Mouse (Mus musculus) myocyte (in vitro differentiated cells): ENCODE data around the gene Cdc42ep3. TPM values are rescaled to one million over a fixed set of nuclear protein-coding genes. Genes with fewer than 3 reads are reported as not detected.

Source experiments
- H3K27me3 ChIP-seq: one replicate; pipeline ENCODE4 v1.6.1; 2011; ENCODE audit not compliant: control insufficient read depth, insufficient read depth, insufficient read length
- H3K36me3 ChIP-seq: one replicate; pipeline ENCODE4 v1.6.1; 2011; ENCODE audit not compliant: control insufficient read depth, insufficient read depth
- H3K4me2 ChIP-seq: one replicate; pipeline ENCODE4 v1.6.1; 2011; ENCODE audit warnings: low read depth, control low read depth
- H3K4me3 ChIP-seq: one replicate; pipeline ENCODE4 v1.5.1; 2011; ENCODE audit warnings: mild to moderate bottlenecking, control low read depth, moderate library complexity
- H3K79me2 ChIP-seq: one replicate; pipeline ENCODE4 v1.6.1; 2011; ENCODE audit not compliant: control insufficient read depth, insufficient read depth
- H3ac ChIP-seq: one replicate; pipeline ENCODE4 v1.6.1; 2011; ENCODE audit not compliant: control insufficient read depth, insufficient read length
- CEBPB ChIP-seq: IDR thresholded peaks from 2 replicates; pipeline ENCODE4 v1.6.1; 2011; ENCODE audit warnings: mild to moderate bottlenecking, moderate library complexity; ENCODE audit not compliant: poor library complexity, insufficient read depth, severe bottlenecking
- E2F4 ChIP-seq: IDR thresholded peaks from one replicate; pipeline ENCODE4 v1.6.1; 2011; ENCODE audit warnings: mild to moderate bottlenecking, control low read depth, moderate library complexity; ENCODE audit not compliant: insufficient read depth
- MAX ChIP-seq: IDR thresholded peaks from one replicate; pipeline ENCODE4 v1.6.1; 2011; ENCODE audit warnings: low read depth, mild to moderate bottlenecking, control low read depth
- MYOD1 ChIP-seq, 3 experiments: IDR thresholded peaks; one replicate each; pipeline ENCODE4 v1.6.1; 2011; ENCODE audit warnings: control low read depth in 2 of 3, low read depth in 2 of 3, mild to moderate bottlenecking in 2 of 3, moderate library complexity in 1 of 3; ENCODE audit not compliant: insufficient read length in 2 of 3, control insufficient read depth in 1 of 3
- MYOG ChIP-seq, 3 experiments: IDR thresholded peaks; one replicate each; pipeline ENCODE4 v1.6.1; 2011; ENCODE audit warnings: control low read depth in 2 of 3, low read depth in 2 of 3, mild to moderate bottlenecking in 2 of 3; ENCODE audit not compliant: insufficient read length in 2 of 3, control insufficient read depth in 1 of 3, insufficient read depth in 1 of 3
- POLR2A ChIP-seq: IDR thresholded peaks from one replicate; pipeline ENCODE4 v1.6.1; 2011; ENCODE audit warnings: low read depth, mild to moderate bottlenecking, control low read depth, moderate library complexity; ENCODE audit not compliant: insufficient read length
- POLR2AphosphoS2 ChIP-seq: IDR thresholded peaks from one replicate; pipeline ENCODE4 v1.6.1; 2011; ENCODE audit warnings: low read depth, control low read depth; ENCODE audit not compliant: insufficient read length
- REST ChIP-seq: IDR thresholded peaks from one replicate; pipeline ENCODE4 v1.6.1; 2011; ENCODE audit warnings: mild to moderate bottlenecking, control low read depth, moderate library complexity; ENCODE audit not compliant: insufficient read depth, insufficient read length
- SRF ChIP-seq: IDR thresholded peaks from one replicate; pipeline ENCODE4 v1.6.1; 2011; ENCODE audit warnings: low read depth; ENCODE audit not compliant: control insufficient read depth, insufficient read length
- TCF12 ChIP-seq: IDR thresholded peaks from one replicate; pipeline ENCODE4 v1.6.1; 2011; ENCODE audit warnings: mild to moderate bottlenecking, control low read depth; ENCODE audit not compliant: poor library complexity, insufficient read depth, severe bottlenecking
- TCF3 ChIP-seq: IDR thresholded peaks from one replicate; pipeline ENCODE4 v1.6.1; 2011; ENCODE audit warnings: low read depth, control low read depth; ENCODE audit not compliant: insufficient read length
- USF1 ChIP-seq: IDR thresholded peaks from one replicate; pipeline ENCODE4 v1.6.1; 2011; ENCODE audit warnings: low read depth, mild to moderate bottlenecking, control low read depth, moderate library complexity
- polyA plus RNA-seq: library from polyadenylated mRNA; unstranded; fragments of >200 nt; fragmentation: generic; extraction: Trizol; gene quantifications from one replicate; pipeline ENCODE4 v1.2.1, GENCODE M21; 2012; ENCODE audit warnings: missing spikeins

Cdc42ep3 gene
- polyA plus RNA-seq, 1 experiment: 42.8 TPM

- no peaks in the 10 kb centered on the region for H3K27me3 ChIP-seq
- H3ac ChIP-seq: no peak overlapping the region
- H3K36me3 ChIP-seq: peaks cover 15% of the 10 kb centered on the region
- no peak overlapping the region for H3K4me2 ChIP-seq
- no peak overlapping the region for H3K4me3 ChIP-seq
- peaks cover 90% of the 10 kb centered on the region for H3K79me2 ChIP-seq
- no peak for TF ChIP-seq MYOG (IDR thresholded peaks at IDR 0.05; ENCODE audit: control insufficient read depth in 1 of 3, insufficient read depth in 1 of 3, insufficient read length in 2 of 3, low read depth in 2 of 3)
- no peak for TF ChIP-seq MYOD1 (IDR thresholded peaks at IDR 0.05; ENCODE audit: control insufficient read depth in 1 of 3, insufficient read length in 2 of 3, low read depth in 2 of 3)
- no peak for TF ChIP-seq POLR2A
- no peak for TF ChIP-seq POLR2AphosphoS2
- no peak for TF ChIP-seq CEBPB
- no peak for TF ChIP-seq TCF3
- no peak for TF ChIP-seq REST
- TF ChIP-seq SRF: no peak
- TF ChIP-seq USF1: no peak
- no peak for TF ChIP-seq MAX
- TF ChIP-seq TCF12: no peak
- TF ChIP-seq E2F4: no peak
Observed at GRCm38 (mm10) chr17:79342639-79343333, 12.1 kb downstream of the Cdc42ep3 start.

DNA sequence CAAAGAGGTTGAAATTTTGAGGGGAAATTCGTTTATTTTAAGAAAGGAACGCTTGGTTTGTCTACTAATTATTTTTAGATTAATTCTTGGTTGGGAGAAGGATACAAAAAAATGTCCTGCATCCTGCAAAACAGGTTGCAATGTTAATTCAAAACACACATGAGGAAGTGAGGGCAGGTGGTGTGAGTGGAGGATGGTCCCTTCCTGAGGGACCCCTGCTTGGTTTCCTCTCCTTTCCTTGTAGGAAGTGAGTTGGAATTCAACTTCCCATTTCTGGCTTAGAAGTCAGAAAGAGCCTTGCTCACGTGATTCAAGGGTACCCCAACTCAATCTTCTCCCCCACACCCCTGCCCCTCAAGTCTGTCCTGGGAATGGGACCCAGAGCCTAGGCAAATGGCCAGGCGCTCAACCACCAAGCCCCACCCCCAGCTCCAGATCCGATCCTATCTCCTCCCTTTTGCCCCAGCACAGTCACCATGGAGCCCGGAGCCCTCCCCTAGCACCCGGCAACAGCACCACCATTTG, 12.9 kb downstream of the Cdc42ep3 start:
- TF ChIP-seq USF1 (no peak), TCF12 (no peak), CEBPB (no peak), TCF3 (no peak), E2F4 (no peak), REST (no peak), SRF (no peak), MYOG (IDR thresholded peaks at IDR 0.05; ENCODE audit: control insufficient read depth in 1 of 3, insufficient read depth in 1 of 3, insufficient read length in 2 of 3, low read depth in 2 of 3) (no peak), POLR2A (no peak), MAX (no peak), POLR2AphosphoS2 (no peak), MYOD1 (IDR thresholded peaks at IDR 0.05; ENCODE audit: control insufficient read depth in 1 of 3, insufficient read length in 2 of 3, low read depth in 2 of 3) (no peak)
- Histone ChIP-seq H3K36me3 (peaks cover 15% of the 10 kb centered on the region), H3K79me2 (peaks cover 88% of the 10 kb centered on the region), H3ac (no peak overlapping the region), H3K4me3 (no peak overlapping the region), H3K4me2 (no peak overlapping the region), H3K27me3 (no peaks in the 10 kb centered on the region)

- Histone ChIP-seq H3ac (no peak overlapping the region), H3K36me3 (peaks cover 41% of the 10 kb centered on the region), H3K4me3 (no peak overlapping the region)
Observed at GRCm38 (mm10) chr17:79337494-79337893, 17.4 kb downstream of the Cdc42ep3 start.

GRCm38 (mm10) chr17:79334701-79335100, 20.2 kb downstream of the Cdc42ep3 start:
- H3K27me3 ChIP-seq: no peaks in the 10 kb centered on the region
- no peak overlapping the region for H3K4me2 ChIP-seq
- peaks cover 36% of the 10 kb centered on the region for H3K79me2 ChIP-seq
- H3ac ChIP-seq: no peak overlapping the region
- H3K36me3 ChIP-seq: peaks cover 42% of the 10 kb centered on the region
- peak; percentile 19 for TF ChIP-seq POLR2A
- TF ChIP-seq MYOD1 (IDR thresholded peaks at IDR 0.05; ENCODE audit: control insufficient read depth in 1 of 3, insufficient read length in 2 of 3, low read depth in 2 of 3): no peak
- no peak overlapping the region for H3K4me3 ChIP-seq

More at GRCm38 (mm10) chr17:79337494-79337893, 17.4 kb downstream of the Cdc42ep3 start:
- Histone ChIP-seq H3K4me2 (no peak overlapping the region), H3K27me3 (no peaks in the 10 kb centered on the region), H3K79me2 (peaks cover 61% of the 10 kb centered on the region)
- TF ChIP-seq MYOD1 (IDR thresholded peaks at IDR 0.05; ENCODE audit: control insufficient read depth in 1 of 3, insufficient read length in 2 of 3, low read depth in 2 of 3): peak; percentile 6 to 83 (median 57)
- peak; percentile 2 to 64 (median 38) for TF ChIP-seq MYOG (IDR thresholded peaks at IDR 0.05; ENCODE audit: control insufficient read depth in 1 of 3, insufficient read depth in 1 of 3, insufficient read length in 2 of 3, low read depth in 2 of 3)
- TF ChIP-seq TCF12: peak; percentile 48
- TF ChIP-seq POLR2A: no peak
- TF ChIP-seq TCF3: no peak
- no peak for TF ChIP-seq REST

GRCm38 (mm10) chr17:79333650-79334049, 21.2 kb downstream of the Cdc42ep3 start:
- TF ChIP-seq MYOD1 (IDR thresholded peaks at IDR 0.05; ENCODE audit: control insufficient read depth in 1 of 3, insufficient read length in 2 of 3, low read depth in 2 of 3) (no peak), TCF12 (no peak), SRF (no peak), E2F4 (no peak), POLR2AphosphoS2 (no peak), POLR2A (no peak), MAX (no peak), USF1 (no peak), REST (no peak), MYOG (IDR thresholded peaks at IDR 0.05; ENCODE audit: control insufficient read depth in 1 of 3, insufficient read depth in 1 of 3, insufficient read length in 2 of 3, low read depth in 2 of 3) (no peak), CEBPB (no peak), TCF3 (no peak)
- no peak overlapping the region for H3K4me2 ChIP-seq
- H3K4me3 ChIP-seq: no peak overlapping the region
- H3ac ChIP-seq: no peak overlapping the region
- peaks cover 34% of the 10 kb centered on the region for H3K36me3 ChIP-seq
- no peaks in the 10 kb centered on the region for H3K27me3 ChIP-seq
- peaks cover 29% of the 10 kb centered on the region for H3K79me2 ChIP-seq
